Mouse (Mus musculus): ENCODE measurements around the gene Park7.

GRCm38 (mm10) chr4:150855346-150855745 is 58.9 kb downstream of the Park7 start:
- TF ChIP-seq EP300 (IDR thresholded peaks at IDR 0.05; ENCODE audit: low read depth in 1 of 2, low read length in 2 of 2) (no peak), POLR2A (IDR thresholded peaks at IDR 0.05; ENCODE audit: control insufficient read depth in 1 of 2, insufficient read depth in 1 of 2, low read depth in 1 of 2, low read length in 2 of 2, poor library complexity in 1 of 2) (no peak), CTCF (IDR thresholded peaks at IDR 0.05 in 2 of 3, conservative IDR thresholded peaks at IDR 0.05 in 1 of 3; ENCODE audit: control insufficient read depth in 1 of 3, insufficient read depth in 1 of 3, low read depth in 2 of 3, low read length in 3 of 3, poor library complexity in 1 of 3, severe bottlenecking in 1 of 3) (no peak), MEF2A (IDR thresholded peaks at IDR 0.05; ENCODE audit: extremely low read depth, insufficient replicate concordance, low read depth, low read length, poor library complexity, severe bottlenecking) (no peak), MAZ (IDR thresholded peaks at IDR 0.05; ENCODE audit: low read depth, low read length) (no peak), ZC3H11A (IDR thresholded peaks at IDR 0.05; ENCODE audit: low read depth, low read length) (no peak)
